Mouse (Mus musculus) stomach, postnatal 0 days (tissue): ENCODE results near the gene Pkdcc. TPM values are rescaled to one million over a fixed set of nuclear protein-coding genes. Genes with fewer than 3 reads are reported as not detected.

ENCODE experiments used
- ATAC-seq: fragments of 200-750 bp; cut with Nextera tagmentation; 2 replicates; pipeline ENCODE4 v1.8.0; 2017; ENCODE audit not compliant: low FRiP score, low TSS enrichment
- DNase-seq: peaks from one replicate; pipeline ENCODE4 v3.0.0-alpha.2; 2016; ENCODE audit warnings: low spot score
- H3K27ac ChIP-seq: fragments of 300-500 bp; sonication (generic); replicated peaks from 2 replicates; pipeline ENCODE4 v1.5.1; 2014; ENCODE audit warnings: mild to moderate bottlenecking, control low read depth
- H3K27me3 ChIP-seq: fragments of 300-500 bp; sonication (generic); 2 replicates; pipeline ENCODE4 v1.6.1; 2014; ENCODE audit warnings: low read length; ENCODE audit not compliant: control insufficient read depth, insufficient read depth
- H3K36me3 ChIP-seq: fragments of 300-500 bp; sonication (generic); 2 replicates; pipeline ENCODE4 v1.6.1; 2014; ENCODE audit warnings: low read length, mixed read lengths; ENCODE audit not compliant: control insufficient read depth, insufficient read depth
- H3K4me1 ChIP-seq: fragments of 300-500 bp; sonication (generic); replicated peaks from 2 replicates; pipeline ENCODE4 v1.6.1; 2014; ENCODE audit warnings: antibody characterized with exemption; ENCODE audit not compliant: control insufficient read depth, insufficient read depth
- H3K4me2 ChIP-seq: fragments of 300-500 bp; sonication (generic); replicated peaks from 2 replicates; pipeline ENCODE4 v1.6.1; 2014; ENCODE audit warnings: low read depth, mild to moderate bottlenecking, control low read depth, moderate library complexity
- H3K4me3 ChIP-seq: fragments of 300-500 bp; sonication (generic); 2 replicates; pipeline ENCODE4 v1.5.1; 2014; ENCODE audit warnings: low read depth, low read length, control low read depth
- H3K9ac ChIP-seq: fragments of 300-500 bp; sonication (generic); 2 replicates; pipeline ENCODE4 v1.6.1; 2014; ENCODE audit warnings: mild to moderate bottlenecking, low read length, control low read depth, mixed read lengths
- H3K9me3 ChIP-seq: fragments of 300-500 bp; sonication (generic); 2 replicates; pipeline ENCODE4 v1.6.1; 2016; ENCODE audit warnings: low read length; ENCODE audit not compliant: control insufficient read depth
- CTCF ChIP-seq: IDR thresholded peaks from 2 replicates; pipeline ENCODE4 v1.5.1; 2016; ENCODE audit warnings: antibody characterized with exemption, low read depth, mild to moderate bottlenecking, moderate library complexity
- EP300 ChIP-seq: optimal IDR thresholded peaks from 2 replicates; pipeline ENCODE3; 2016; ENCODE audit warnings: antibody characterized with exemption
- WGBS: fragments of 180-500 bp; shearing (Covaris S2); extraction: QIAGEN DNeasy Blood & Tissue Kit; methylation state at CpG from one replicate; pipeline ENCODE4 v1.1.7; 2014; 5-methylcytosine and 5-hydroxymethylcytosine counted together
- polyA plus RNA-seq: library from polyadenylated mRNA; unstranded; fragments of >200 nt; fragmentation: Nextera tagmentation; extraction: Ambion mirVana; gene quantifications from 2 replicates; pipeline ENCODE4 v1.2.1, GENCODE M21; 2015

The Pkdcc gene
- 10.3 and 14.1 TPM in 2 replicates for polyA plus RNA-seq

DNA sequence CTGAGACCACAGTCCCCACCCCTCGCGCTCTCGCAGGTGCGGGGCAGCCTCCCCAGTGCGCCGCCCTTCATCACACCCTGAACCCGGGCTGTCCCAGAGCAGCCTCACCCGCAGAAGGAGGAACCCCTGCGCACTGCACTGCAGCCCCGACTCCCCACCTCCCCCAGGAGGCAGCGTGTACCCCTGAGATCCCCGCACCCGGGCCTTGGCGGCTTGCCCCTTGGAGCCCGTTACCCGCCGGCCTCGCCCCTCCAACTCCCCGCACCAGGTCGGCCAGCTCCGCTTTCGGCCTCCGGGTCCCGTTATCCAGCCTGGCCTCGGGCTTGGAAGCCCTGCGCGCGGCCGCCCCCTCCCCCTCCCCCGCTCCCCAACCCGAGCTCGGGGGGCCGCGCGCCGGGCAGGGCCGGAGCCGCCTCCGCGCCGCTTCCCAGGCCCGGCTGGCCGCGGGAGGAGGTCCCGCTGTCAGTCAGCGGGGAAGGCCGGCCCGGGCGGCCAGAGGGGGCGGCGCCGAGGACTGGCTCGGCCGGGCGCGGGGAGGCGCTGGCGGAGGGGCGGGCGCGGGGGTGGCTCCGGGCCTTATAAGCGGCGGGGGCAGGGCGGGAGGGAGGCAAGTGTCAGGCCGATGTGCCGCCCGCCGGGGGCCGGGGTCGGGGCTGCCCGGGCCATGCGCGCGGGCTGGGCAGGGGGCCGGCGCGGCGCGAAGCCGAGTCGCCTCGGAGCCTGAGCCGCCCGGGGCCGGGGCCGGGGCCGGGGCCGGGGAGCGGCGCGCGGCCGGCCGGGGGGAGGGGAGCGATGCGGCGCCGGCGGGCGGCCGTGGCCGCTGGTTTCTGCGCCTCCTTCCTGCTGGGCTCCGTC, at the start of gene Pkdcc:
Gene Pkdcc, plus strand, starts transcription at position 619 of the 855 bp plus-strand sequence.
- DNase-seq, result peak; percentile 93
- WGBS, result under 1% methylated on average over 36 of the region's 105 CpGs

DNA sequence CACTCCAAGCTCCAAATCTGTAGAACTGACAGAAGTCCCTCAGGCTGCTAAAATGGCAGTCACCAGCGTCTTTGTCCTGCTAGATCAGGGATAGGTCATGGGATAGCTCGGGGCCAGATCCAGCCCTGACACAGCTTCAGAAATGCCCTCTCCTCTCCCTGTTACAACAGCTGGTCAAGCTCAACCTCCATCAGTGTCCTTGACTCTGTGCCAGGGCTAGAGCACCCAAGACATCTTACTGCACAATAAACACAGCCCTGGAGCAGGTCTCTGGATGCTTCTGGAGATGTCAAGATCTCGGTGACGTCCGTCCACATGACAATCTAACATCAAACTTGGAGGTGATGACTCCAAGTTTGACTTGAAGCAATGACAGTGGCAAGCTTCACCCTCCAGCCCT, 48.9 kb upstream of the Pkdcc start:
- no peaks in the 10 kb centered on the region for H3K27me3 ChIP-seq
- H3K9me3 ChIP-seq, result no peaks in the 10 kb centered on the region
- H3K27ac ChIP-seq, result no peak overlapping the region
- H3K4me2 ChIP-seq, result no peak overlapping the region
- no peak overlapping the region for H3K9ac ChIP-seq
- ATAC-seq (no peak), DNase-seq (no peak)
- TF ChIP-seq EP300, result no peak
- TF ChIP-seq CTCF, result no peak
- 81% methylated on average over 5 of the region's 5 CpGs for WGBS
- no peak overlapping the region for H3K4me3 ChIP-seq
- H3K36me3 ChIP-seq, result no peaks in the 10 kb centered on the region
- H3K4me1 ChIP-seq, result peaks cover 4% of the 10 kb centered on the region; the same call in 1 of the 2 replicates

More for the DNA sequence above, at the start of gene Pkdcc:
- Histone ChIP-seq H3K9me3 (no peaks in the 10 kb centered on the region), H3K27ac (peak within 1 kb of the TSS; percentile 90), H3K9ac (peak within 1 kb of the TSS; percentile 94), H3K27me3 (no peaks in the 10 kb centered on the region), H3K4me1 (peaks cover 6% of the 10 kb centered on the region; the same call in 1 of the 2 replicates), H3K4me2 (peak within 1 kb of the TSS; percentile 93), H3K36me3 (no peaks in the 10 kb centered on the region), H3K4me3 (peak within 1 kb of the TSS; percentile 84)
- ATAC-seq, result peak; percentile 89
- TF ChIP-seq EP300, result no peak
- TF ChIP-seq CTCF, result peak; percentile 5; the same call in 1 of the 2 replicates

DNA sequence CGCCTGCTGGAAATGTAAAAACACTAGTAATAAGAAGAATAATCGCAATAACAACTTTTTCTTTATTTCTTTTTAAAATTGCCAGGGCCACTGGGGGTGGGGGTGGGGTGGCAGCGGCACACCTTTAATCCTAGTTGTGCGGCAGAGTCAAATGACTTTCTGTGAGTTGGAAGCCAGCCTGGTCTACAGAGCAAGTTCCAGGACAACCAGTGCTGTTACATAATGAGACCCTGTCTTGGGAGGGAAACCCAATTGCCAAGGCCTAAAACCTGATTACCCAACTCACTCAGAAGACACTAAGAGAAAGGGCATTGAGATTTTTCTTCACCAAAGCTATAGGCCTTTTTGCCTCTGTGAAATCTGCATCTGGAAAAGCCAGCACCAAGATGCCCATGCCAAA, 38.9 kb upstream of the Pkdcc start:
- Histone ChIP-seq H3K9ac (no peak overlapping the region), H3K36me3 (no peaks in the 10 kb centered on the region), H3K4me1 (no peaks in the 10 kb centered on the region), H3K27ac (no peak overlapping the region), H3K4me2 (no peak overlapping the region), H3K4me3 (no peak overlapping the region), H3K9me3 (no peaks in the 10 kb centered on the region), H3K27me3 (no peaks in the 10 kb centered on the region)
- no peak for ATAC-seq
- DNase-seq, result no peak
- WGBS, result 84% methylated on average over 4 of the region's 4 CpGs
- no peak for TF ChIP-seq EP300
- no peak for TF ChIP-seq CTCF

DNA sequence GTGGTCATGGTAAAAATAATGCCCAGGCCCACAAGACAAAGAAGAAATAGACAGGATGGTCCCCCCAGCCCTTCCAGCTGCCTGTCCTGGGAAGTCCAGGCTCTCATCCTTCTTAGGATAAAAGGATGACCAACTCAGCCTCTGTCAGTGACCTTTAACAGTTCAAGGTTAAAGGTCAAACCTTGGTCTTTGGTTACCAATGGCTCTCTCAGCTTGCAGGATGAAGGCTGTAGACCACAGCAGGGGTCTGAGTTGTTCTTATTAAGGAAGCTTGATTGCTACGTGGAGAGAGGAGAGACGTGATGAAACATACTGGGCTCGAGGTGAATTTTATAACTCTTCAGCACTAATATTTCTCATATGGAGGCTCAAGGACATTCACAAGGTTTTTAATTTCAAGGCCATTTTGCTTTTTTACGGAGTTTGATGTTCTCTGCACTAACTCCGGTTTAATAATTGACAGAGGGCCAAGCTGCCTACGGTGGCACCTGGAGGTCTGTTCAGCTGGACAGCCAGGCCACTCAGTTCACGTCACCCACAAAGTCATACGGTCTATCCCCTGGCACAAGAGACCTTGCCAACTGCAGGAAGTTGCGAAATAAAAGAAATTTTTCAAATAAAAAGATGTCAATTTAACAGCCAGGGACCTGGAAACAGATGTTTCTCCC, 36.5 kb upstream of the Pkdcc start:
- Histone ChIP-seq H3K4me2 (no peak overlapping the region), H3K36me3 (no peaks in the 10 kb centered on the region), H3K27me3 (no peaks in the 10 kb centered on the region), H3K9me3 (no peaks in the 10 kb centered on the region), H3K4me3 (no peak overlapping the region), H3K4me1 (no peaks in the 10 kb centered on the region), H3K27ac (no peak overlapping the region), H3K9ac (no peak overlapping the region)
- DNase-seq (no peak), ATAC-seq (no peak)
- TF ChIP-seq CTCF (no peak), EP300 (no peak)
- WGBS, result 63% methylated on average over 9 of the region's 9 CpGs

DNA sequence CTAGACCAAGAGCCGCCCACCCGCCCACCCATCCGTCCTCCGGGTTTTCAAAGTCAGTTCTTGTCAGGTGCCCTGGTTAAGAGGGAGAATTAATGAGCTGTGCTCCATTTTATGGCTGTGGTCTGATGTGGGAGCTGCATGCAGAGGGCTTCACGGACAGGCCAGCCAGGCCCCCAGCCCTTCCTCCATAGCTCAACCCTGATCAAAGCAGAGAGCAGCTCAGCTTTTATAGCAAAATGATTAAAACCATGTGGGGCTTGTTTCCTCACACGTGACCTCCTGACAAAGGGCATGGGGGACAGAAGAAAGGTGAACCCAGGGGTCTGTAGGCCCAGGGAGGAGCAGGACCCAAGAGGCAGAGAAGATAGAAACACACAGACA, 36.0 kb upstream of the Pkdcc start:
- DNase-seq (no peak), ATAC-seq (no peak)
- no peak overlapping the region for H3K27ac ChIP-seq
- H3K36me3 ChIP-seq, result no peaks in the 10 kb centered on the region
- no peak overlapping the region for H3K4me3 ChIP-seq
- no peak overlapping the region for H3K9ac ChIP-seq
- TF ChIP-seq CTCF (no peak), EP300 (no peak)
- 69% methylated on average over 6 of the region's 6 CpGs for WGBS
- H3K9me3 ChIP-seq, result no peaks in the 10 kb centered on the region
- no peaks in the 10 kb centered on the region for H3K4me1 ChIP-seq
- H3K27me3 ChIP-seq, result no peaks in the 10 kb centered on the region
- H3K4me2 ChIP-seq, result no peak overlapping the region

DNA sequence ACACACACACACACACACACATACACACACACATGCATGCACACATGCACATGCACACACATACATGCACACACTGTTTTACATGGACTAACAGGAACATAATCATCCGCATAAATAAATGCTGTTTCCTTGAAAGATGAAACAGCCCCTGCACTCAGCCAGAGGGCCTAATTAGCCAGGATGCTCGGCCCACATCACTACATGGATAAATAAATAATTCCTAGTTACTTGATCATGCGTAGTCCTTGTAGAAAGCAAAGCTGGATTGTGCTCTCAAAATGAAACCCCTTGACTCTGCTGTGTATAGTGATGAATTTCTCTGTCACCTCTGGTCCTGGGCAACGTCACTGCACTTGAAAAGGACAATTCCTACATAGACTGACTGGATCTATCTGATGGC, 35.5 kb upstream of the Pkdcc start:
- ATAC-seq, result no peak
- Histone ChIP-seq H3K4me2 (no peak overlapping the region), H3K9me3 (no peaks in the 10 kb centered on the region), H3K4me1 (no peaks in the 10 kb centered on the region), H3K27me3 (no peaks in the 10 kb centered on the region), H3K36me3 (no peaks in the 10 kb centered on the region), H3K27ac (no peak overlapping the region), H3K9ac (no peak overlapping the region), H3K4me3 (no peak overlapping the region)
- TF ChIP-seq EP300 (no peak), CTCF (no peak)
- no peak for DNase-seq
- 80% methylated on average over 4 of the region's 4 CpGs for WGBS
